7 mouse cellular contexts compared by ENCODE assay signal in the genomic region with DNA sequence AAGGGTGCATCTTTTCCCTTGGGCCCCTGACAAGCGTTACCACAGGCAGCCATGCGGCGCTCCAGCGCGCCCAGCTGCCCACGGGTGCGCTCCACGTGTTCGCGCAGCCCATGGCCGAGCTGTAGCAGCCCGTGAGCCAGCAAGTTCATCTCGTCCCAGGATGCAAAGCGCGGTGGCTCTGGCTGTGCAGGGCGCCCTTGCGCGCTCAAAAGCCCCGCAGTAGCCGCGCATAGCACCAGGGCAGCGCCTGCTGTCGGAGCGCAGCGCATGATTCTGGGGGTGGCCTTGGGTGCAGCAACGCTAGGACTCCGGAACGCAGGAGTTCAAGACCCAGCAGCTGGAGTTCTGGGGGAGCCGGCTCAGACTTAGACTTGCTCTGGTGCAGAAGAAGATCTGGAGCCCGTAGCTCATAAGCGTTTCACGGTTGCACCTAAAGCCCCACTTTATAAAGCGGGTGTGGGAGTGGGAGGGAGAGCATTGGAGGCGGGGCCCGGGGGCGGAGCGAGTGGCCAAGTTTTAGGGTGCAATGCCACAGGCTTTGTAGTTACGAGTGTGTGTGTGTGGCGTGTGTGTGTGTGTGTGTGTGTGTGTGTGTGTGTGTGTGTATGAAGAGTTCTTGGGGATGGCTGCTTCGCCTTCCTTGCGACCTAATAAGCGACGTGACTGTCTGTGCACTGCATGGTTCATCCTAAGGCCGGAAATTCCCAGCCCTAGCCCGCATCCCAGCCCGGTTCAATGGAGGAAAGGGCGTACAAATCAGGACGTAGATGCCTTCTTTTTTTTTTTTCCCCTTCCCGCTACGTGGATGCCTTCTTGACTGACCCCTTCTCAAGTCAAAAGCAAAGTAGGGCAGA. TPM values are rescaled to one million over a fixed set of nuclear protein-coding genes. Genes with fewer than 3 reads are reported as not detected.
A peak's percentile ranks its signal among the peaks of the same experiment; 100 is the strongest.
DNase-seq lines count a peak whose midpoint lies in the region; ATAC-seq and TF ChIP-seq lines count a peak whose summit lies in the region.

A gene (minus strand): TSS at position 707 of the 854 bp plus-strand sequence.

- peak within 1 kb of the TSS; percentile 45 for H3K9ac ChIP-seq in intestine, embryonic 14.5 days (ENCODE audit: low read length)

- no peaks in the 10 kb centered on the region for H3K9me3 ChIP-seq in intestine, embryonic 14.5 days (ENCODE audit: control insufficient read depth, low read length)
- no peaks in the 10 kb centered on the region for H3K9me3 ChIP-seq in midbrain, embryonic 10.5 days (replicated peaks)

- H3K27me3 ChIP-seq in intestine, embryonic 14.5 days (replicated peaks; ENCODE audit: control insufficient read depth, insufficient read depth, low read length) = no peaks in the 10 kb centered on the region
- peaks cover 10% of the 10 kb centered on the region for H3K27me3 ChIP-seq in midbrain, embryonic 10.5 days (ENCODE audit: low read depth, poor library complexity, severe bottlenecking)
- no peaks in the 10 kb centered on the region for H3K27me3 ChIP-seq in small intestine, adult 2 months (ENCODE audit: control insufficient read depth, insufficient read depth, low read length)

- TF ChIP-seq POLR2A in small intestine, adult 2 months (IDR thresholded peaks at IDR 0.05; ENCODE audit: low read depth, low read length) = no peak; the same call in 1 of the 2 replicates

- H3K27ac ChIP-seq in intestine, embryonic 14.5 days (ENCODE audit: low read depth) = peak within 1 kb of the TSS; percentile 87
- H3K27ac ChIP-seq in midbrain, embryonic 10.5 days (replicated peaks) = peak within 1 kb of the TSS; percentile 83
- H3K27ac ChIP-seq in small intestine, adult 2 months (ENCODE audit: insufficient read depth, low read depth, low read length) = peak within 1 kb of the TSS; percentile 64

- TF ChIP-seq CTCF in small intestine, adult 2 months (IDR thresholded peaks at IDR 0.05; ENCODE audit: extremely low read depth, insufficient read length, insufficient replicate concordance, low read depth, low read length) = no peak

- WGBS in intestine, embryonic 14.5 days = 1% methylated on average over 50 of the region's 50 CpGs
- WGBS in midbrain, embryonic 10.5 days = 2% methylated on average over 50 of the region's 50 CpGs
- under 1% methylated on average over 50 of the region's 50 CpGs for WGBS in small intestine, adult 2 months

- DNase-seq in ZHBTc4 (ENCODE audit: low read depth, low spot score) = peak; percentile 90
- peak; percentile 78 for DNase-seq in embryo, embryonic 10 days (ENCODE audit: low spot score)
- peak; percentile 73 for DNase-seq in gastrocnemius, postnatal 36 days
- DNase-seq in intestine, embryonic 14.5 days (ENCODE audit: low spot score) = peak; percentile 83
- DNase-seq in left cerebral cortex, postnatal 4 days = peak; percentile 42
- peak; percentile 74 for DNase-seq in midbrain, embryonic 10.5 days (ENCODE audit: low spot score)

- intact Hi-C loops in gastrocnemius, postnatal 36 days (cut with DNase I) = loop anchor here (1.0 kb wide), 1 partner anchor 20 kb away; no protein-coding TSS in a partner anchor
- intact Hi-C loops in left cerebral cortex, postnatal 4 days (cut with DNase I) = no loop called here

- peak; percentile 81 for ATAC-seq in intestine, embryonic 14.5 days (replicated peaks; ENCODE audit: low FRiP score, low TSS enrichment, low read depth)

- peaks cover 17% of the 10 kb centered on the region for H3K36me3 ChIP-seq in intestine, embryonic 14.5 days (ENCODE audit: control insufficient read depth, insufficient read depth, low read length)
- H3K36me3 ChIP-seq in midbrain, embryonic 10.5 days = peaks cover 16% of the 10 kb centered on the region
- peaks cover 4% of the 10 kb centered on the region; the same call in 1 of the 2 replicates for H3K36me3 ChIP-seq in small intestine, adult 2 months (ENCODE audit: control insufficient read depth, insufficient read depth, low read length)

- H3K4me1 ChIP-seq in intestine, embryonic 14.5 days (replicated peaks; ENCODE audit: control insufficient read depth, insufficient read depth, low read length) = peaks cover 38% of the 10 kb centered on the region
- H3K4me1 ChIP-seq in midbrain, embryonic 10.5 days = peaks cover 38% of the 10 kb centered on the region
- peaks cover 33% of the 10 kb centered on the region for H3K4me1 ChIP-seq in small intestine, adult 2 months (ENCODE audit: control insufficient read depth, insufficient read depth, insufficient read length, low read length)

- peak within 1 kb of the TSS; percentile 41 for H3K4me3 ChIP-seq in intestine, embryonic 14.5 days (ENCODE audit: low read depth, low read length)
- peak within 1 kb of the TSS; percentile 66 for H3K4me3 ChIP-seq in midbrain, embryonic 10.5 days
- peak within 1 kb of the TSS; percentile 63 for H3K4me3 ChIP-seq in small intestine, adult 2 months (ENCODE audit: low read depth, low read length)

- peak within 1 kb of the TSS; percentile 79 for H3K4me2 ChIP-seq in intestine, embryonic 14.5 days (ENCODE audit: low read length)

RNA-seq across cellular contexts. Expression of the gene that starts here (rescaled TPM):
- total RNA-seq in gastrocnemius, postnatal 36 days (2021) = 10 to 100 TPM in 1 of 2 experiments, 1 to 10 TPM in 1; 8.0 to 11.7 TPM
- 18.0 and 22.0 TPM in 2 replicates for polyA plus RNA-seq in intestine, embryonic 14.5 days (2014; fragmentation: Nextera tagmentation; extraction: Ambion mirVana)
- total RNA-seq in left cerebral cortex, postnatal 4 days (2021) = 10 to 100 TPM in 1 of 2 experiments, 1 to 10 TPM in 1; 9.7 to 10.8 TPM
- 17.7 and 20.7 TPM in 2 replicates for polyA plus RNA-seq in midbrain, embryonic 10.5 days (2016; fragmentation: Nextera tagmentation; extraction: Ambion mirVana)
- polyA plus RNA-seq in small intestine, adult 2 months (2012; rRNA removed) = 14.7 and 57.3 TPM in 2 replicates

Comparison
In these comparisons a context has a peak if more than half of its experiments do, and no peak if none do; other contexts are left out.
1. Peak in every context shown above with its lines: DNase-seq, ATAC-seq, H3K4me3 ChIP-seq and H3K27ac ChIP-seq.